Mouse (Mus musculus): ENCODE results near the gene Cfap46.

DNA sequence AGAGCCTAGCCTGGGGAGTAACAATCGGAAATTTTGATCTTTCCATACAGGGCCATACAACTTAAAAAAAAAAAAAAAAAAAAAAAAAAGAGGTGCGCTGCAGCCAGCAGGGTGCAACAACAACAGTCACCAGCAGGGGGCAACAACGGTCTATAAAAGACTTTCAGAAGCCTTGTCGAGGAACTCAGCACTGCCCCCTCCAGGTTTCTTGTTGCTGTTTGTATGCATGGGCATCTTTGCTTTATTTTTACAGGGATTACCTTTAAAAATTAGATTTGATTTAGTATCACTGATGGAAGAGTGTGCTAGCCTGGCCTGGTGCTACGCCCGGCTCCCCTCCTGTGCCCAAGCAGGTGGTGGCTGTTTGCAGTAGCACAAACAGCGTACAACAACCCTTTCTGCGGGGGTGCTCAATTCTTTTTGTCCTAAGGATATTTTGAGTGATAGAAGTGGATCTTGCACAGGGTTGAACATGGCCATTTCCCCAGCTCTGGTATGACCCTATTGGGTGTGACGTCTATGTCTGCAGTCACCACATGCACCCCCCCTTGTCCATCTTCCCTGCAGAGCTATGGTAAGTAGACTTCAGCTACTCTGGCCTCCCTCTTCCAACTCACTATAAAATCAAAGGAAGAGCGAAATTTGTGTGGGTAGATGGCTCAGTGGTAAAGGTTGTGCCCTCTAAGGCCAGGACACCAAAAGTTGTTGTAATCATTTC lies 35.4 kb downstream of the Cfap46 start:
- peak; percentile 63 for TF ChIP-seq CTCF (IDR thresholded peaks at IDR 0.05; ENCODE audit: control insufficient read depth, insufficient read depth, low read length)
- TF ChIP-seq POLR2A (IDR thresholded peaks at IDR 0.05; ENCODE audit: borderline replicate concordance, control insufficient read depth, low read depth, low read length) = no peak
